Mouse (Mus musculus) neural tube, embryonic 13.5 days (tissue): ENCODE results near the gene 1700086D15Rik. TPM values are rescaled to one million over a fixed set of nuclear protein-coding genes. Genes with fewer than 3 reads are reported as not detected.
A peak's percentile ranks its signal among the peaks of the same experiment; 100 is the strongest.

Experiments used
- ATAC-seq: fragments of 200-750 bp; cut with Nextera tagmentation; 2 replicates; pipeline ENCODE4 v1.8.0; 2017; ENCODE audit warnings: low read depth, mild to moderate bottlenecking, moderate TSS enrichment, moderate library complexity
- H3K27ac ChIP-seq: fragments of 300-500 bp; sonication (generic); replicated peaks from 2 replicates; pipeline ENCODE4 v1.5.1; 2015; ENCODE audit warnings: moderate library complexity, mild to moderate bottlenecking, inconsistent platforms
- H3K27me3 ChIP-seq: fragments of 300-500 bp; sonication (generic); 2 replicates; pipeline ENCODE4 v1.6.1; 2015; ENCODE audit warnings: mild to moderate bottlenecking, inconsistent platforms
- H3K36me3 ChIP-seq: fragments of 300-500 bp; sonication (generic); 2 replicates; pipeline ENCODE4 v1.6.1; 2015; ENCODE audit warnings: mild to moderate bottlenecking, inconsistent platforms
- H3K4me1 ChIP-seq: fragments of 300-500 bp; sonication (generic); replicated peaks from 2 replicates; pipeline ENCODE4 v1.6.1; 2015; ENCODE audit warnings: inconsistent platforms
- H3K4me2 ChIP-seq: fragments of 300-500 bp; sonication (generic); 2 replicates; pipeline ENCODE4 v1.6.1; 2015; ENCODE audit warnings: inconsistent platforms, mild to moderate bottlenecking, moderate library complexity
- H3K4me3 ChIP-seq: fragments of 300-500 bp; sonication (generic); 2 replicates; pipeline ENCODE4 v1.5.1; 2015; ENCODE audit warnings: mild to moderate bottlenecking, inconsistent platforms
- H3K9ac ChIP-seq: fragments of 300-500 bp; sonication (generic); 2 replicates; pipeline ENCODE4 v1.6.1; 2015; ENCODE audit warnings: moderate library complexity, mild to moderate bottlenecking, inconsistent platforms
- H3K9me3 ChIP-seq: fragments of 300-500 bp; sonication (generic); 2 replicates; pipeline ENCODE4 v1.6.1; 2016; ENCODE audit warnings: inconsistent platforms
- WGBS: fragments of 180-500 bp; shearing (Covaris S2); methylation state at CpG from one replicate; pipeline ENCODE4 v1.1.7; 2015; 5-methylcytosine and 5-hydroxymethylcytosine counted together
- polyA plus RNA-seq: library from polyadenylated mRNA; unstranded; fragments of >200 nt; fragmentation: Nextera tagmentation; extraction: Ambion mirVana; gene quantifications from 2 replicates; pipeline ENCODE4 v1.2.1, GENCODE M21; 2015

Gene 1700086D15Rik
- polyA plus RNA-seq, 1 experiment from 2014 or later = not detected

GRCm38 (mm10) chr11:65161881-65162766, 2.4 kb upstream of the 1700086D15Rik start:
- Histone ChIP-seq H3K36me3 (no peaks in the 10 kb centered on the region), H3K9me3 (no peaks in the 10 kb centered on the region), H3K4me2 (peak overlapping the region; percentile 84), H3K4me3 (peak overlapping the region; percentile 84), H3K4me1 (peaks cover 25% of the 10 kb centered on the region), H3K9ac (peak overlapping the region; percentile 92), H3K27me3 (0 out of 2 replicates have a peak, but pooled peaks cover 10% of the 10 kb centered on the region), H3K27ac (peak overlapping the region; percentile 80)
- WGBS = under 1% methylated on average over 48 of the region's 49 CpGs
- peak; percentile 83 for ATAC-seq

DNA sequence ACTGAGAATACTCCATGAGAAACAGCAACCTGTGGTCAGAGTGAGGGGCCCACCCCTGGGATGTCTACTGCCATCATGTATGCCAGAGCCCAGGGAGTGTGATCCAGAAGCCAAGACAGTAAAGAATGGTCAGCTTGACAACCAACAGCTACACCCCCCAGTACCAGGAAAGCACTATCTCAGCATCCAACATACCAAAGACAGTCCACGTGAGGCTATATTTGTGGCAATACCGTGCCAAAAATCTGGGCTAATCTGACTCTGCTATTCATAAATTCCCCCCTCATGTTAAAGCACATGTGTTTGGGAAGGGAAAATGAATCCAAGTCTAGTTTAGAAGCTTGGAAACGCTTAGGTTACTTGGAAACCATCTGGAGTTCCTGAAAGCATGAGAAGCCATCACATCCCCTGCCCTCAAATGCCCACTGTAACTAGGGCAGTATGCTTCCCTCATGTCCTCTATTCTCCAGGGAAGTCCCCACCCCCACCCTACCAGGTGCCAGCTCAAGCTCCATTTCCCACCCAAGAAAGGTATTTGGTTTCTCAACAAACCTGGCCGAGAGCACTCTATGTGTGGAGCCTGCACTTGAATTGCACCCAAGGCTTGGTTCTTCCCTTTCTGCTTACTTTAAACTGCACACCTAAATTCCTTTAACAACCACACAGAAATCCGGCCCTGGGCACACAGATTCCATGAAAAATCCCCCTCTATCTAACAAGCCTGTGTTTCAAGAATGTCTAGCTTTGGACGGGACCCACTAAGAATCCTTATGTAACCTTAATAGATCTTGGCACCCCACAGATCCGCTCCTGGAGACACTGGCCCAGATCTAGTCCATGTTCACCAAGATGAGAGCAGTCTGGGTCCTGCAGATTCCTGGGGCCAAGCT, 1.5 kb upstream of the 1700086D15Rik start:
- H3K4me1 ChIP-seq = peaks cover 25% of the 10 kb centered on the region
- H3K27me3 ChIP-seq = 0 out of 2 replicates have a peak, but pooled peaks cover 10% of the 10 kb centered on the region
- peak overlapping the region; percentile 84 for H3K4me2 ChIP-seq
- 62% methylated on average over 7 of the region's 7 CpGs for WGBS
- no peak overlapping the region for H3K27ac ChIP-seq
- H3K36me3 ChIP-seq = no peaks in the 10 kb centered on the region
- peak overlapping the region; percentile 92 for H3K9ac ChIP-seq
- 0 out of 2 replicates have a peak, but pooled peaks have one; percentile 8 for ATAC-seq
- no peaks in the 10 kb centered on the region for H3K9me3 ChIP-seq
- peak overlapping the region; percentile 84 for H3K4me3 ChIP-seq

DNA sequence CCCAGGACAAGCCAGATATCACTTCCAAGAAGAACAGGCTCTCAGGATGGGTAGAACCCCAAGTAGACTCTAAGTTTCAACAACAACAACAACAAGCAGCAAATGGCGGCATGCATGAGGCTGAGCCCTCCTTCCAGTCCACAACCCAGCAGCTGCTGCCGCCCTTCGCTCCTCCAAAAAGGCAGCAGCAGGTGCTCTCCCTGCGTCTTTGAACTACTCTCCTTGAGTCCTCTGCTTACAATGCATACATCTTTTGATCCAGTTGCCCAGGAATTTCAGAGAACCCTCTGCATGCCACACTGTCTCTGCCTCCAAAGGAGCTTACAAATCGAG, 1.1 kb downstream of the 1700086D15Rik start:
- Histone ChIP-seq H3K36me3 (no peaks in the 10 kb centered on the region), H3K27ac (no peak overlapping the region), H3K9me3 (no peaks in the 10 kb centered on the region), H3K9ac (no peak overlapping the region), H3K4me3 (no peak overlapping the region), H3K27me3 (0 out of 2 replicates have a peak, but pooled peaks cover 10% of the 10 kb centered on the region), H3K4me1 (peaks cover 25% of the 10 kb centered on the region), H3K4me2 (no peak overlapping the region)
- 90% methylated on average over 5 of the region's 5 CpGs for WGBS
- ATAC-seq = no peak

- no peak overlapping the region for H3K27ac ChIP-seq
- 0 out of 2 replicates have a peak, but pooled peaks cover 10% of the 10 kb centered on the region for H3K27me3 ChIP-seq
- H3K4me2 ChIP-seq = no peak overlapping the region
- 93% methylated on average over 20 of the region's 20 CpGs for WGBS
- H3K4me3 ChIP-seq = no peak overlapping the region
- no peaks in the 10 kb centered on the region for H3K36me3 ChIP-seq
- no peaks in the 10 kb centered on the region for H3K9me3 ChIP-seq
- H3K4me1 ChIP-seq = peaks cover 25% of the 10 kb centered on the region
- H3K9ac ChIP-seq = no peak overlapping the region
- no peak for ATAC-seq
These were observed 1.6 kb downstream of the 1700086D15Rik start for GRCm38 (mm10) chr11:65157966-65158657.

DNA sequence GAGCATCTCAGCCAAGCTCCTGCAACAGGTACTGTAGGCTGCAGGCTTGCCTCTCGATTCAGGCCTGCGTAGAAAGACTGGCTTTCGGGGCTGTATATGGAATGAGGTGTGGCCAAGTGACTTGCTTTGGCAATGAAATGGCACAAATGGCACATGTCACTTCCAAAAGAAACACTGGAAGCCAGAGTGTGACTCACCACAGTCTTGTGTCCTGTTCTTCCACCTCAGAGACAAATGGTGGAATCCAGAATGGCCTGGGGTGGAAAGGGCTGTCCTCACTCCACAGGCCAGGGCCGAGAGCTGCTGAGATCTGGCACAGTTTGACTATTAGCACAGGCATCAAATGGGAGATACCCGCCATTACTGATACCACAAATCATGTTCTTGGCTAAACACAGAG, 6.7 kb downstream of the 1700086D15Rik start:
- H3K4me2 ChIP-seq = no peak overlapping the region

DNA sequence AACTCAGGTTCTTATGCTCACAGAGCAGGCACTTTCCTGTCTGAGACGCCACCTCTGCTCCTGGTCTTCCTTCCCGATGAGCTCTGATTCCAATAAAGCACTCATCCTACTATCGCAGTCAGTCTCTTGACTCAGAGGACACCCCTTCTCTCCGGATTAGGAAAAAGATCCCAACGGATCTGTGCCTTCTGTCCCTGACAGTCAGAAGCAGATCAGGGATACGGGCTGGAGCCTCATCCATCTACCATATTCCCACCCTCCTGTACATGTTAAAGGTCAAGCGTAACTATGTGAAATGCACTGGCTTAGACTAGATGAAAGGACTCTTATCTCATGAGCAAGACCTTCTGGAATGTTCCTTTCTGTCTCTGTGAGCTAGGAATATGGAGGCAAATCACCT, 11.2 kb downstream of the 1700086D15Rik start:
- Histone ChIP-seq H3K4me3 (no peak overlapping the region), H3K27ac (no peak overlapping the region), H3K9ac (no peak overlapping the region), H3K4me2 (no peak overlapping the region), H3K36me3 (no peaks in the 10 kb centered on the region), H3K4me1 (no peaks in the 10 kb centered on the region), H3K27me3 (no peaks in the 10 kb centered on the region), H3K9me3 (no peaks in the 10 kb centered on the region)
- 91% methylated on average over 7 of the region's 7 CpGs for WGBS
- no peak for ATAC-seq

More for the DNA sequence above, 6.7 kb downstream of the 1700086D15Rik start:
- Histone ChIP-seq H3K27ac (no peak overlapping the region), H3K4me1 (peaks cover 8% of the 10 kb centered on the region; the same call in 1 of the 2 replicates), H3K27me3 (no peaks in the 10 kb centered on the region), H3K9ac (no peak overlapping the region), H3K4me3 (no peak overlapping the region), H3K9me3 (no peaks in the 10 kb centered on the region), H3K36me3 (no peaks in the 10 kb centered on the region)
- 81% methylated on average over 5 of the region's 5 CpGs for WGBS
- no peak for ATAC-seq

GRCm38 (mm10) chr11:65142838-65143417, 16.8 kb downstream of the 1700086D15Rik start:
- no peaks in the 10 kb centered on the region for H3K27me3 ChIP-seq
- H3K27ac ChIP-seq = no peak overlapping the region
- no peaks in the 10 kb centered on the region for H3K9me3 ChIP-seq
- no peaks in the 10 kb centered on the region for H3K4me1 ChIP-seq
- no peak overlapping the region for H3K4me2 ChIP-seq
- no peak for ATAC-seq
- WGBS = 81% methylated on average over 4 of the region's 4 CpGs
- no peak overlapping the region for H3K4me3 ChIP-seq
- H3K36me3 ChIP-seq = no peaks in the 10 kb centered on the region
- H3K9ac ChIP-seq = no peak overlapping the region

GRCm38 (mm10) chr11:65139030-65139429, 20.7 kb downstream of the 1700086D15Rik start:
- no peaks in the 10 kb centered on the region for H3K36me3 ChIP-seq
- 91% methylated on average over 3 of the region's 3 CpGs for WGBS
- ATAC-seq = no peak

DNA sequence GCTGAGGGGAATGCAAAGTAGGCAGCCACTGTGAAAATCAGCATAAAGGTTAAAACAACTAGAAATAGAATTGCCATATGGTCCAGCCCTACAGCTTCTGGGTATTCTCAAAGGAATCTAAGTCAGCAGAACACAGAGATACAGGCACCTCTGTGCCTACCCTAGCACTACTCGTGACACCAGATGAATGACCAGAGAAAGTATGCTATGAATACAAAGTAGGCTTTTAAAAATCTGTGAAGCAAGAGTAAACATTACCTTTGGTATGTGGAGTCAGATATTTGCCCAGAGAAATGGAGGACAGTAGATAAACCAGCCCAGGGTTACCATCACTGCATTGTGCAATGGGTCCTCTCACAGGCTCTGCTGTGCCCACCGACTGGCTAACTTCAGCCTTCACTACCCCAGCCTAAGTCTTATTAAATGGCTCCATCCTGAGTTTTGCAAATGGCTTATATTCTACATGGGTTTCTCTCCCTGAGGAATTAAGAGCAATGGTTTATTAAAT, 22.5 kb downstream of the 1700086D15Rik start:
- 60% methylated on average over 2 of the region's 2 CpGs for WGBS
- no peak for ATAC-seq
- no peaks in the 10 kb centered on the region for H3K9me3 ChIP-seq

More at GRCm38 (mm10) chr11:65139030-65139429, 20.7 kb downstream of the 1700086D15Rik start:
- H3K4me3 ChIP-seq = no peak overlapping the region
- H3K27ac ChIP-seq = no peak overlapping the region
- no peaks in the 10 kb centered on the region for H3K9me3 ChIP-seq
- H3K4me1 ChIP-seq = peaks cover 5% of the 10 kb centered on the region
- no peaks in the 10 kb centered on the region for H3K27me3 ChIP-seq
- H3K4me2 ChIP-seq = no peak overlapping the region
- H3K9ac ChIP-seq = no peak overlapping the region

DNA sequence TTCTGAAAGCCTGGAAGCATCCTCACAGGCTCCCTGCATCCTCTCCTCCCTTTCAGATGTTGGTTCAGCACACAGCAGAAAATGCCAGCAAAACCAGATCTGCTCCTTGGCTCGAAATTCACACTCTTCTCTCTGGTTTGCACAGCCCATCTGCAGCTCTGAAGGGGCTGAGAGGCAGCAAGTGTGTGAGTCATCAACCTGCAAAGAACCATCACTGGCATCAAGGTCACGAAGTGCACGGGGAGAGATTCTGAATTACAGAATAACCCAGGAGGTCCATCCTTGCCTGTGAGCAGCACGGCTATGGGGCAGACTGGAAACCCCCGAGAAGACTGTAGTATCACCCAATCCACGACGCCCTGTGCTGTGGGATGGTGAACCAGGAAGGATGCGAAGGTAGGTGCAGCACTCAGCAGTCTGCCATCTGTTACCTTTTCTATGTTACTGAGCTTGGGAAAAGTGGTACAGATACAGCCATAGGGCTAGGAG, 24.4 kb downstream of the 1700086D15Rik start:
- H3K4me2 ChIP-seq = no peak overlapping the region
- H3K27me3 ChIP-seq = no peaks in the 10 kb centered on the region
- no peaks in the 10 kb centered on the region for H3K9me3 ChIP-seq
- H3K36me3 ChIP-seq = 0 out of 2 replicates have a peak, but pooled peaks cover 4% of the 10 kb centered on the region
- H3K9ac ChIP-seq = no peak overlapping the region
- no peak overlapping the region for H3K4me3 ChIP-seq
- H3K27ac ChIP-seq = no peak overlapping the region
- ATAC-seq = no peak
- WGBS = 88% methylated on average over 8 of the region's 8 CpGs
- H3K4me1 ChIP-seq = peaks cover 5% of the 10 kb centered on the region

More for the DNA sequence above, 22.5 kb downstream of the 1700086D15Rik start:
- Histone ChIP-seq H3K4me3 (no peak overlapping the region), H3K27ac (no peak overlapping the region), H3K4me1 (peaks cover 5% of the 10 kb centered on the region), H3K4me2 (no peak overlapping the region), H3K36me3 (no peaks in the 10 kb centered on the region), H3K27me3 (no peaks in the 10 kb centered on the region), H3K9ac (no peak overlapping the region)

DNA sequence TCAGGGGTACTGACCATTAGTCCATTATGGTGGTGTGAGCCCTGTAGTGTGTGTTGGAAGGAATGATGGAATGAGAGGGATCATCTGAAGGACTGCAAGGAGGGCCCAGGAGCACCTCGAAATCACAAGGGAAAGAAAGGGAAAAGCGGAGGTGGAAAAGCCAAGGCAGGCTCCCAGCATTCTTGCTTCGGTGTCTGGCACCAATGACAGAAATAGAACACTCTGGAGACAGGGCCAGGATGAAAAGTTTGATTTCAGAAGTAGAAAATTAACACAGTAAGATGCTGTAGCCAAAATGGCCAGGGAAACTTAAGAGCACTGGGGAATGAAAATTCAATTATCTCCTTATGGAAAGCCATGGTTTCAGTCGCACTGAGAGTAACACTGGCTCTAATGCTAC, 26.0 kb downstream of the 1700086D15Rik start:
- Histone ChIP-seq H3K36me3 (0 out of 2 replicates have a peak, but pooled peaks cover 4% of the 10 kb centered on the region), H3K4me2 (no peak overlapping the region), H3K9me3 (no peaks in the 10 kb centered on the region), H3K4me3 (no peak overlapping the region), H3K27me3 (no peaks in the 10 kb centered on the region), H3K9ac (no peak overlapping the region), H3K4me1 (peaks cover 5% of the 10 kb centered on the region), H3K27ac (no peak overlapping the region)
- WGBS = 90% methylated on average over 4 of the region's 4 CpGs
- no peak for ATAC-seq
